Mouse (Mus musculus) kidney, adult 2 months (tissue): ENCODE measurements around the gene Tmem209. TPM values are rescaled to one million over a fixed set of nuclear protein-coding genes. Genes with fewer than 3 reads are reported as not detected.
A peak's percentile ranks its signal among the peaks of the same experiment; 100 is the strongest.

Source experiments
- DNase-seq: peaks from one replicate; pipeline ENCODE4 v3.0.0; 2021
- H3K27ac ChIP-seq: fragments of 200-500 bp; 2 replicates; pipeline ENCODE4 v1.5.1; 2012; ENCODE audit warnings: low read depth, low read length, control low read depth, inconsistent platforms; ENCODE audit not compliant: insufficient read depth
- H3K27me3 ChIP-seq: fragments of 200-500 bp; replicated peaks from 2 replicates; pipeline ENCODE4 v1.6.1; 2012; ENCODE audit warnings: mild to moderate bottlenecking, moderate library complexity, low read length, inconsistent platforms; ENCODE audit not compliant: control insufficient read depth, insufficient read depth
- H3K36me3 ChIP-seq: fragments of 200-500 bp; 2 replicates; pipeline ENCODE4 v1.6.1; 2012; ENCODE audit warnings: mild to moderate bottlenecking, moderate library complexity, low read length, inconsistent platforms; ENCODE audit not compliant: control insufficient read depth, insufficient read depth
- H3K4me1 ChIP-seq: fragments of 200-500 bp; 2 replicates; pipeline ENCODE4 v1.6.1; 2011; ENCODE audit warnings: low read length; ENCODE audit not compliant: control insufficient read depth, insufficient read depth
- H3K4me3 ChIP-seq: fragments of 200-500 bp; 2 replicates; pipeline ENCODE4 v1.5.1; 2011; ENCODE audit warnings: mild to moderate bottlenecking, low read depth, low read length, control low read depth; ENCODE audit not compliant: insufficient read depth
- CTCF ChIP-seq: fragments of 200-500 bp; conservative IDR thresholded peaks from 2 replicates; pipeline ENCODE4 v1.5.1; 2011; ENCODE audit warnings: low read depth, mild to moderate bottlenecking, control low read depth, low read length, moderate library complexity, mixed read lengths; ENCODE audit not compliant: insufficient read depth, insufficient read length
- POLR2A ChIP-seq: fragments of 200-500 bp; IDR thresholded peaks from one replicate; pipeline ENCODE4 v1.6.1; 2011; ENCODE audit warnings: low read depth, low read length, control low read depth
- WGBS: fragments of 180-500 bp; shearing (Covaris S2); methylation state at CpG from one replicate; pipeline ENCODE4 v1.1.7; 2018; 5-methylcytosine and 5-hydroxymethylcytosine counted together
- polyA plus RNA-seq: library from polyadenylated mRNA; depleted of rRNA; stranded (reverse); fragments of >200 nt; gene quantifications from 2 replicates; pipeline ENCODE4 v1.2.3, GENCODE M21; 2012

Tmem209 gene
- polyA plus RNA-seq, 1 experiment = 27.3 TPM

DNA sequence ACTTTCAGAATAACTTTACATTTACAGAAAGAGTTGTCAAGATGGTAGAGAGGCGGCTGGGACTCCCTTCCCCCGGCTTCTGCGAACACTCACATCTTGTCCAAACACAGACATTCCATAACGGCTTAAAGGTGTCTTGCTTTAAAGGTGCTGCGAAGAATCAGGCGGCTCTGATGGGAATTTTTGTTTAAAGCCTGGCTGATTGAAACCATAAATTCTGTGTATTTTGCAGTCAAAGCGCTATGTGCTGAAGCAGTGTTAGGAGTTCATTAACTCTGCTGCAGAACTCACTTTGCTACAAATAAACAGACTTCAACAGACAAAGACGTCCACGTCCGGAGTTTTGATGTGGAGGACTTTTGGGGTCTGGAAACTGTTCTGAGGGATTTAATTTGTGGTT, 28.7 kb upstream of the Tmem209 start:
- H3K4me3 ChIP-seq = no peak overlapping the region
- no peaks in the 10 kb centered on the region for H3K4me1 ChIP-seq
- no peaks in the 10 kb centered on the region; the same call in 1 of the 2 replicates for H3K27me3 ChIP-seq
- no peaks in the 10 kb centered on the region for H3K36me3 ChIP-seq
- 79% methylated on average over 10 of the region's 10 CpGs for WGBS
- H3K27ac ChIP-seq = no peak overlapping the region
- DNase-seq = no peak
- TF ChIP-seq CTCF (no peak), POLR2A (no peak)

DNA sequence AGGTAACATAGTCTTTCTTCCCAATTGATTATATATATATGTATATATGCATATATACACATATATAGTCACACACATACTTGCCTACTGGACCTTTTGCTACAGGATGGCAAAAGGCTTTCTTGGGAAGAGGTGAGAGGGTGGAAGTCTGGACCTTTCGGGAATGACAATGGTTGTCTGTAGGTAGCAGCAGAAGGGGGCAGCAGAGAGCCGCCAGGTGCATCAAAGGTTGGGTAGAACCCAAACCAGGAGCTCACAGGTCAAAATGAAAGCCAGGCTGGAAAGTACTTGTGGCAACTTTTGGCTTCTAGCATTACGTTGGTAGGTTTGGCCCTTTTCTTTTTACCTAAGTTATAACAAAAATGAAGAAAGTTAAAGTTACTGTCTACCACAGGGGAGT, 25.8 kb upstream of the Tmem209 start:
- peak; percentile 53 for DNase-seq
- Histone ChIP-seq H3K27ac (no peak overlapping the region), H3K4me1 (no peaks in the 10 kb centered on the region), H3K36me3 (no peaks in the 10 kb centered on the region), H3K27me3 (no peaks in the 10 kb centered on the region), H3K4me3 (no peak overlapping the region)
- peak; percentile 85 for TF ChIP-seq CTCF
- no peak for TF ChIP-seq POLR2A
- 49% methylated on average over 3 of the region's 3 CpGs for WGBS

DNA sequence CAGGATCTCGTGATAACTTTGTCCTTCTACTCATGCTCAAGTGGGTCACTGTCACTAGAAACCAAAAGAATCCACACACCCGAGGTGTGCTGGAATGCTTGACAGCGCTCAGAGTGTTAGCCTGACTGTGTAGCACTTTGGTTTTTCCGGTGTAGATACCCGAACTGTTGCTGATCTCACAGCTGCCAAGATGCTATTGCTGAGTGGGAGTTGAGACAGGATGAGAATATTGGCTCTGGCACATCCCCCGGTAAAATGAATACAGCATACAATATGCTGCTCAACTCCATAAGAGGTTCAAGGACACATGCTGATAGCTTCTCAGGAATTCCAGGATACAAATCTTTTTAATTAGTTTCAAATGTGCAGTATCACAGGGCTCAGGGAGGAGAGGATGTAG, 19.2 kb upstream of the Tmem209 start:
- Histone ChIP-seq H3K27me3 (no peaks in the 10 kb centered on the region), H3K36me3 (no peaks in the 10 kb centered on the region), H3K4me3 (no peak overlapping the region), H3K4me1 (peaks cover 6% of the 10 kb centered on the region; the same call in 1 of the 2 replicates), H3K27ac (no peak overlapping the region)
- WGBS = 59% methylated on average over 6 of the region's 6 CpGs
- no peak for DNase-seq
- no peak for TF ChIP-seq CTCF
- TF ChIP-seq POLR2A = no peak

DNA sequence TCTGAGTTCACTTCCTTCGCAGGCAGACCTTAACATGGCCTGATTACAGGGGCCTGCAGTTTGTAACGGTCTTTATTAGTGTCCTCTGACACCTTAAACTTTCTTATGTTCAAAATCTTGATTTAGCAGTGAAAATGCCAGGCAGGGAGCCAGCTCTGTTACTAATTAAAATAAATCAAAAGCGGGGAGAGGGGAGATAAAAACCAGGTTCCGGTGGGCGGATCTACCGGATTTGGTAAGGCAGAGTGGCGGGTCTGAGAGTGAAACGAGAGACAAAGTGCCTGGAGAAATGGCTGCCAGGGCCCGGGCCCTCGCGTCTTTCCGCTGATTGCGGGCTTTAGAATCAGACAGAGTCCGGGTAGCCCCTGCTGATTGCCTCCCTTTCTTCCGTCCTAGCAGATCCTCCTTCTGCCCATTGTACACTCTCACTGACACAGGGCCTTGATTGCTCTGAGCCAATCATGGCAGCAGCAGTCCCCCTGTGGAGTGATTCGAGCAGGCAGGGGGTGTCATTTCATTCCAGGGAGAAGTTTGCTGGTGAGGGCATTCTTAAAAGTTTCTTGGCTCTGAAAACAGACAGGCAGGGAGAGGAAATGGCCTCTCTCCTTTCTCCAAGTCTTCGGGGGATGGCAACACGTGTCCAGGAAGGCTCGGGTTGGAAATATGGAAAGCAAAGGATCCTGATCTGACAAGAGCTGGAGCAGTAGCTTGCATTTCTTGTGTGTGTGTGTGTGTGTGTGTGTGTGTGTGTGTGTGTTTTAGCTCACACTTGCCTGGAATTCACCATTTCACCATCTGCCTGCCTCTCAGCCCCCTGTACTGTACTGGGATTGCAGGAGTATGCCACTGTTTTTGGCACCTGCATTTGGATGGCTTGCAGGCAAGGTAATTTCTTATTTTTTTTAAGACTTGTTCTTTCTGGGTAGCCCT, 17.3 kb upstream of the Tmem209 start:
- Histone ChIP-seq H3K27ac (0 out of 2 replicates have a peak overlapping the region, but pooled peaks have one; percentile 42), H3K27me3 (no peaks in the 10 kb centered on the region), H3K4me1 (peaks cover 6% of the 10 kb centered on the region; the same call in 1 of the 2 replicates), H3K4me3 (peak overlapping the region; percentile 41; the same call in 1 of the 2 replicates), H3K36me3 (no peaks in the 10 kb centered on the region)
- 35% methylated on average over 19 of the region's 19 CpGs for WGBS
- DNase-seq = peak; percentile 71
- TF ChIP-seq CTCF = no peak
- TF ChIP-seq POLR2A = no peak

DNA sequence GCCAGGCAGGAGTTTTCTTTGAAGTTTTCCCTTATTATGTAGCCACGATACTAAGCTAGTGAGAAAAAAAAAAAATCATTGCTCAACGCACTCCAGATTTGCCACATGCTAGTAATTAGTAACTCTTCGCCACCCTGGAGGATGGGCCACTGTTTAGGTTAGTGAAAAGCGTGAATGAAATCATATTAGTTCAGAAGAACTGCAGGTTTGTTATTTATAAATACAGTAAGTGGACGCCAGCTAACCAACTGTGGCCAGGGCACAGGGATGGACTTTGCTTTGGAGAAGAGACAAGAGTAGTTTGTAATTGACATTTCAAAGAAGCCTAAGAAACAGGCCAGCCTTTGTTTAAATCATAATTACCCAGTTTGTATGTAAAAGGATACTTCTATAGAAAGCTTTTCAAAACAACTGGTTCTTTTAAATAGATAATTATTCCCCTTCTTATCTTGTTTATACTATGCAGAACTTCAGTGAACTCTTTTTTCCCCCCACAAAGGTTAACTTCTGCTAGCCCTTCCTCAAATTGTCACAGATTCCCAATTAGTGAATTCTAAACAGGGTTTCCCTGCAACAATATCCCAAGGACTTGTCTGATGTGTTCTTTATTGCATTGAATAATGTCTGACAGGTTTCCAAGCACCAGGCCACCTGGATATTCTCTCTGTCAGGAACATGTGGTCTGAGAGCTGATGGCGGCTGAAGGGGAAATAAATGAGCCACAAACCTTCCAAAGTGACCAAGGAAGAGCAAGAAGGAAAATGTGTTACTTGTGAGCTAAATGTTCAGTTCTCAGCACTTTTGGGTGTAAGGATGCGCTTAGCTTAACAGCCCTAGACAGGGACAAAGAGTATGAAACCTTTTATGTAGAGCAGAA, 16.1 kb upstream of the Tmem209 start:
- Histone ChIP-seq H3K4me1 (peaks cover 6% of the 10 kb centered on the region; the same call in 1 of the 2 replicates), H3K4me3 (no peak overlapping the region), H3K27ac (no peak overlapping the region), H3K36me3 (no peaks in the 10 kb centered on the region), H3K27me3 (no peaks in the 10 kb centered on the region)
- WGBS = 61% methylated on average over 7 of the region's 7 CpGs
- DNase-seq = peak; percentile 79
- TF ChIP-seq CTCF (no peak), POLR2A (no peak)

DNA sequence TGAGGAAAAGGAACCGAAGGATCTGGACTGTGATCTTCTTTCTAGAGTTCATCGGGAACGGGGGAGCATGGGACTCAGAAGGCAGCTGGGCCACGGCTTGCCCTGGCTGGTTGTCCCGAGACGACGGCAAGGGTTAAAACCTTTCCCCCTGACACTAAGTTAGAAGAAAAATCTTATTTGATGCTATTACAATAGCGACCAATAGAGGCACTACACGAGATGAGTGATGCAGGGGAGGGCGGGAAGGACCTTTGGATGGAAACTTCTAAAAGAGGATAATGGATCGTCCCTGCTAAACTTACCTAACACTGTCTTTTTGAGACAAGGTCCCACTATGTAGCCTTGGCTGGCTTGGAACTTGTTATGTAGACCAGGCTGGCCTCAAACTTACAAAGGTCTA, 10.8 kb upstream of the Tmem209 start:
- H3K4me3 ChIP-seq = no peak overlapping the region
- DNase-seq = no peak
- H3K27ac ChIP-seq = no peak overlapping the region
- no peaks in the 10 kb centered on the region for H3K4me1 ChIP-seq
- WGBS = 67% methylated on average over 11 of the region's 11 CpGs
- H3K36me3 ChIP-seq = no peaks in the 10 kb centered on the region
- no peaks in the 10 kb centered on the region for H3K27me3 ChIP-seq
- no peak for TF ChIP-seq CTCF
- no peak for TF ChIP-seq POLR2A
